Mouse (Mus musculus) spleen, adult 2 months (tissue): ENCODE measurements around the gene Tceanc. TPM values are rescaled to one million over a fixed set of nuclear protein-coding genes. Genes with fewer than 3 reads are reported as not detected.

Experiments used
- DNase-seq, 2 experiments: peaks; one replicate each; pipeline versions ENCODE4 v3.0.0 to v3.0.0-alpha.2; 2012 to 2021; ENCODE audit warnings: low spot score in 2 of 2, low read depth in 1 of 2
- H3K27ac ChIP-seq: fragments of 200-500 bp; 2 replicates; pipeline ENCODE4 v1.5.1; 2012; ENCODE audit warnings: low read length, inconsistent platforms; ENCODE audit not compliant: insufficient read depth
- H3K27me3 ChIP-seq: fragments of 200-500 bp; 2 replicates; pipeline ENCODE4 v1.6.1; 2012; ENCODE audit warnings: mild to moderate bottlenecking, moderate library complexity, low read length, inconsistent platforms; ENCODE audit not compliant: control insufficient read depth, insufficient read depth
- H3K36me3 ChIP-seq: fragments of 200-500 bp; 2 replicates; pipeline ENCODE4 v1.6.1; 2012; ENCODE audit warnings: mild to moderate bottlenecking, low read length, inconsistent platforms; ENCODE audit not compliant: control insufficient read depth, insufficient read depth
- H3K4me1 ChIP-seq: fragments of 200-500 bp; 2 replicates; pipeline ENCODE4 v1.6.1; 2011; ENCODE audit warnings: inconsistent platforms; ENCODE audit not compliant: control insufficient read depth, insufficient read depth, insufficient read length
- H3K4me3 ChIP-seq: fragments of 200-500 bp; 2 replicates; pipeline ENCODE4 v1.5.1; 2011; ENCODE audit warnings: mild to moderate bottlenecking, inconsistent platforms; ENCODE audit not compliant: insufficient read depth, insufficient read length; ENCODE audit errors: extremely low read depth
- CTCF ChIP-seq: fragments of 200-500 bp; IDR thresholded peaks from 2 replicates; pipeline ENCODE4 v1.5.1; 2011; ENCODE audit warnings: mild to moderate bottlenecking, inconsistent platforms; ENCODE audit not compliant: insufficient read depth, insufficient read length, insufficient replicate concordance; ENCODE audit errors: extremely low read depth
- POLR2A ChIP-seq: fragments of 200-500 bp; IDR thresholded peaks from 2 replicates; pipeline ENCODE4 v1.6.1; 2011; ENCODE audit warnings: low read depth, low read length, inconsistent platforms
- WGBS: fragments of 180-500 bp; shearing (Covaris S2); methylation state at CpG from one replicate; pipeline ENCODE4 v1.1.7; 2018; 5-methylcytosine and 5-hydroxymethylcytosine counted together
- polyA plus RNA-seq: library from polyadenylated mRNA; depleted of rRNA; stranded (reverse); fragments of >200 nt; gene quantifications from 2 replicates; pipeline ENCODE4 v1.2.3, GENCODE M21; 2012

Tceanc gene
- polyA plus RNA-seq, 1 experiment, result 0.68 TPM

DNA sequence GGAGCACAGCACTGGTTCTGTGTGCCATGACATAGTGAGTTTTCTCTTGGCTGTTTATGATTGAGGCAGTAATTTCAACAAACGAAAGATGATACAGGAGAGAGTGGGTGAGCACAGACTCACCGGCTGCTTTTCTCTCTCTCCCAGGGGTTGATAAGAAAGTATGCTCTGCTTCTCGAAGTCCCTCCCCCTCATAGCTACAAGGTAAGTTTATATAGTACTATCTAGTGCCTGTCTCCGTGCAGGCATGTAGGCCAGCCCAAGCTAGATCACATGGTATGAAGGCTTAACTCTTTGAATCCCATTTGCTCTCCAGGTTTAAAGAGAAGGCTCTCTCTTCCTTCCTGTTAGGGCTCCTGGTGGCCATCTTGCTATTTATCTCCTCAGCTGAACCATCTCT, 16.8 kb upstream of the Tceanc start:
- WGBS, result 77% methylated on average over 4 of the region's 4 CpGs

DNA sequence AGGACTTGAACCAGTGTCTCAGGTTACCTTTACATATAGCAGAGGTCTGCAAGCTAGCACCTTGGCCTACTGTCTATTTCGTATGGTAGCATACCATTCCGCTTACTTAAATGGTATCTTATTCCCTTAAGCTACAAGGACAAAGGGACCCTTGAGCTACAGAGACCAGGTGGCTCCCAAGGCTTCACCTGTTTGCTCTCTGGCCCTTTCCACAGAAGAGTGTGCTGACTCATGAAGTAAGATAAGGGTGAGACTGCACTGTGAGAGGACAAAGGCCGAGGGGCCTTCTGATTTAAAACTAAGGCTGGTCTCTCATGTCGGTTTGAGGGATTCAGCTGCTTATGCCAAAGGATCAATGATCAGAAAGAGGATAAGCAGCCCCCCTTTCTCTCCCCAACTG, 15.1 kb upstream of the Tceanc start:
- no peak for DNase-seq
- WGBS, result 88% methylated on average over 4 of the region's 4 CpGs
- Histone ChIP-seq H3K27ac (no peak overlapping the region), H3K36me3 (no peaks in the 10 kb centered on the region), H3K4me1 (no peaks in the 10 kb centered on the region), H3K27me3 (no peaks in the 10 kb centered on the region), H3K4me3 (no peak overlapping the region)
- no peak for TF ChIP-seq POLR2A
- TF ChIP-seq CTCF, result no peak

More for the DNA sequence above, 16.8 kb upstream of the Tceanc start:
- Histone ChIP-seq H3K36me3 (no peaks in the 10 kb centered on the region), H3K27ac (no peak overlapping the region), H3K4me3 (no peak overlapping the region), H3K4me1 (no peaks in the 10 kb centered on the region), H3K27me3 (no peaks in the 10 kb centered on the region)
- TF ChIP-seq POLR2A (no peak), CTCF (no peak)
- DNase-seq, result no peak

DNA sequence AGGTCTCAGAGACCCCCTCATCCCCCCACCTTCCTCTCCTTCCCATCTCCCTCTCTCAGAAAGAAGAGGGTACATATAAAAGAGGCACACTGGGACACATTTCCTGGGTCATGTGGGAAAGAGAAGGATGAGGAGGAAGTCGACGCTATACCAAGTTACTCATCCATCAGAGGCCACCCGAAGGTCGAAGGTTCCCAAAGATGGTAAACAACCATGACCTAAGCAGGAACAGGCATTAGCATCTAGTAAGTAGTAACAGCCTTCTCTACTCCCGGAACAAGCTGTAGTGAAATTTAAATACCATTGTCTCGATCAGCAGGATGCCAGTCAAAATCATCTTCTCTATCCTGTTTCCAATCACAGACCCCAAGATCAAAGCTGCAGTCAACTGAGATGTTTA, 13.3 kb upstream of the Tceanc start:
- Histone ChIP-seq H3K36me3 (no peaks in the 10 kb centered on the region), H3K4me3 (no peak overlapping the region), H3K27me3 (no peaks in the 10 kb centered on the region), H3K4me1 (no peaks in the 10 kb centered on the region), H3K27ac (no peak overlapping the region)
- no peak for DNase-seq
- no peak for TF ChIP-seq POLR2A
- TF ChIP-seq CTCF, result no peak
- WGBS, result 61% methylated on average over 6 of the region's 6 CpGs

DNA sequence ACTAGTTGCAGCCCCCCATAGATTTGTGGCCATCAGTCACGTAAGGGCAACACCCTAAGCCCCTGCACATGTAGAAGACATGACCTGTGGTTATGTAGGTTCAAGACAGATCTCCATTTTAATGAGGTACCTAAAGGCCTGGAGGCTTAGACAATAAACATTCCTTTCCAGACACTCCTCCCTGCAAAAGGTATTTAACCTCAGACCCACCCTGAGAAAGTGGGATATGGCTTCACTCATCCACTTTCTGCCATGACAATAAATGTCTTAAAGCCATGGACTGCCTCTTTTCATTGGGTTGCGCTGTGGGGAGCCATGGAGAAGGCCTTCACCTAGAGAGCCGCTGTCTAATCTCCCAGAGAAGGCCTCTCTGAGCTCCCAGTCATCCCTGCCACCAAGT, 9.8 kb upstream of the Tceanc start:
- Histone ChIP-seq H3K27ac (no peak overlapping the region), H3K4me3 (no peak overlapping the region), H3K36me3 (no peaks in the 10 kb centered on the region), H3K4me1 (no peaks in the 10 kb centered on the region), H3K27me3 (no peaks in the 10 kb centered on the region)
- TF ChIP-seq CTCF (no peak), POLR2A (no peak)
- 84% methylated on average over 3 of the region's 3 CpGs for WGBS
- no peak for DNase-seq

DNA sequence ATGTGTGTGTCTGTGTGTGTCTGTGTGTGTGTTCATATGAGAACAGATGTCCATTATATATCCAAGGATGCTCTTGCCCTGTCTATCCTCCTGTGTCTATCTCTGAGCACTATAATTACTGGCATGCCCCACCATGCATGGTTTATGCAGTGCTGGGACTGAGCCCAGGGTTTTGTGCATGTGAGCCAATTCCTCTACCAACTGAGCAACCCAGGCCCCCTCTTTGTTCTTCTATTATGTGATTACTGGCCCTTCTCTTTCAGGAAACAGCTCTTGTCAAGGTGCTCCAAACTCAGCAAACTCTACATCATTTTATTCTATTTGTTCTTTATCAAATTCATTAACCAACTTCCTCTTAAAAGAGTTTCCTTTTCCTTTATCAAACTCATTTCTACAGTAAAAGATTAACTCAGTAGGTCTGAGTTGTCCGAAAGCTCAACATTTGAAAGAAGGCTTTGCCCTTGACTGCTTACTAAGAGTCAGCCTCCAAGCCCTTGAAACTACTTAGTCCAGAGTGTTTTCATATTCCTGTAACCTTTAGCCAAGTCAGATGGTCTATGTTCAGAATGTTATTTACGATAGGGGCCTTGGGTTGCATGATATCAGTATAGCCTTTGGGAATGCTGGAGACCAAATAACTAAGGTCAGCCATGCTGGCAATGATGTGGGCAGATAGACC, 7.4 kb upstream of the Tceanc start:
- no peak for DNase-seq
- Histone ChIP-seq H3K27me3 (no peaks in the 10 kb centered on the region), H3K36me3 (no peaks in the 10 kb centered on the region), H3K4me3 (no peak overlapping the region), H3K4me1 (no peaks in the 10 kb centered on the region), H3K27ac (no peak overlapping the region)
- 87% methylated on average over 2 of the region's 2 CpGs for WGBS
- TF ChIP-seq POLR2A (no peak), CTCF (no peak)

DNA sequence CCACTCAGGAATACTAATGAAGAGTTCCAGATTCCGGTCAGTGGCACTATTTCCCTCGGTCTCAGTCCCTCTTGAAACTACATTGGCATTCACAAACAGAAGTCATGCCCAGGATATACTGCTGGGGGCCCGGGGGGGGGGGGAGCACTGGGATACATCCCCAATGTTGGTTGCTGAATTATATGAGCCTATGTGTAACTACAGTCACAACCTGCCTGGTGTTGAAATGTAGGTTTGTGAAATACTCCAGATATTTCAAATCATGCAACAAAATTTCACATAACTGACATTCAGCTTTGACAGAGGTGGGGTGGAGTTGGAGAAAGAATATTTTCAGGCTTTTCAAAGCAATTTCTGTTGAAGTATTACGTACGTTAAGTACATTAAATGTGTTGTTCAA, 2.4 kb upstream of the Tceanc start:
- DNase-seq, result no peak
- Histone ChIP-seq H3K27me3 (no peaks in the 10 kb centered on the region), H3K36me3 (no peaks in the 10 kb centered on the region), H3K4me3 (no peak overlapping the region), H3K4me1 (no peaks in the 10 kb centered on the region), H3K27ac (no peak overlapping the region)
- 84% methylated on average over 5 of the region's 5 CpGs for WGBS
- TF ChIP-seq CTCF (no peak), POLR2A (no peak)

DNA sequence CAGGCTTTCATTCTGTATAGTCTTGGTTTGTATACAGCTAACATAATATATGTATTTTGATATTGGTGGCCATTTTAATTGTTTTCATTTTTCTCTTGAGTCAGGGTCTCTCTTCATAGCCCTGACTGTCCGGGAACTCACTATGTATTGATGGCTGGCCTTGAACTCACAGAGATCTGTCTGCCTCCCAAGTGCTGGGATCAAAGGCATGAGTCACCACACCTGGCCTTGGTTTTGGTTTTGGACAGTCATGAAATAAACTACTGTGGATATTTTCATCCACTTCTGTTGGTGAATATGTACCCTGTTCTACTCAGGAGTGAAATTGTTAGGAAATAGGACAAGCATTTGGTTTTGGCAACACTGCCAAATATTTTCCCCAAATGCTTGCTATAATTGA, 1.7 kb downstream of the Tceanc start:
- no peaks in the 10 kb centered on the region for H3K36me3 ChIP-seq
- WGBS, result 79% methylated on average over 1 of the region's 1 CpGs
- H3K27me3 ChIP-seq, result no peaks in the 10 kb centered on the region
- TF ChIP-seq POLR2A (no peak), CTCF (no peak)
- DNase-seq, result no peak
- H3K4me1 ChIP-seq, result no peaks in the 10 kb centered on the region
- no peak overlapping the region for H3K27ac ChIP-seq
- H3K4me3 ChIP-seq, result no peak overlapping the region
